Mouse (Mus musculus) liver, embryonic 13.5 days (tissue): ENCODE measurements at regions not wholly inside any gene's neighbourhood (a gene's known extent, or its start where the extent isn't known, plus 50 kb on each side); places are given as distances from the start of the nearest gene placed in this dataset.

Experiments used
- ATAC-seq: fragments of 200-750 bp; cut with Nextera tagmentation; 2 replicates; pipeline ENCODE4 v1.8.0; 2017; ENCODE audit warnings: low read depth, mild to moderate bottlenecking, moderate number of reproducible peaks, moderate library complexity
- DNase-seq: peaks from one replicate; pipeline ENCODE4 v3.0.0; 2022
- H3K27ac ChIP-seq: fragments of 300-500 bp; sonication (generic); 2 replicates; pipeline ENCODE4 v1.5.1; 2015; ENCODE audit warnings: moderate library complexity, mild to moderate bottlenecking, inconsistent platforms
- H3K27me3 ChIP-seq: fragments of 300-500 bp; sonication (generic); 2 replicates; pipeline ENCODE4 v1.6.1; 2015; ENCODE audit warnings: mild to moderate bottlenecking, inconsistent platforms
- H3K36me3 ChIP-seq: fragments of 300-500 bp; sonication (generic); 2 replicates; pipeline ENCODE4 v1.6.1; 2015; ENCODE audit warnings: mild to moderate bottlenecking, inconsistent platforms
- H3K4me1 ChIP-seq: fragments of 300-500 bp; sonication (generic); replicated peaks from 2 replicates; pipeline ENCODE4 v1.6.1; 2015; ENCODE audit warnings: inconsistent platforms
- H3K4me2 ChIP-seq: fragments of 300-500 bp; sonication (generic); 2 replicates; pipeline ENCODE4 v1.6.1; 2015; ENCODE audit warnings: inconsistent platforms, mild to moderate bottlenecking, moderate library complexity
- H3K4me3 ChIP-seq: fragments of 300-500 bp; sonication (generic); replicated peaks from 2 replicates; pipeline ENCODE4 v1.5.1; 2015; ENCODE audit warnings: mild to moderate bottlenecking, inconsistent platforms
- H3K9ac ChIP-seq: fragments of 300-500 bp; sonication (generic); 2 replicates; pipeline ENCODE4 v1.6.1; 2015; ENCODE audit warnings: mild to moderate bottlenecking, inconsistent platforms
- H3K9me3 ChIP-seq: fragments of 300-500 bp; sonication (generic); replicated peaks from 2 replicates; pipeline ENCODE4 v1.6.1; 2016; ENCODE audit warnings: inconsistent platforms
- WGBS: fragments of 180-500 bp; shearing (Covaris S2); methylation state at CpG from one replicate; pipeline ENCODE4 v1.1.7; 2015; ENCODE audit not compliant: insufficient replicate concordance; 5-methylcytosine and 5-hydroxymethylcytosine counted together

- WGBS: 12% methylated on average over 21 of the region's 21 CpGs
- no peaks in the 10 kb centered on the region for H3K36me3 ChIP-seq
- no peak overlapping the region for H3K4me3 ChIP-seq
- peaks cover 50% of the 10 kb centered on the region for H3K27me3 ChIP-seq
- DNase-seq: no peak
- H3K9ac ChIP-seq: no peak overlapping the region
- H3K27ac ChIP-seq: no peak overlapping the region
- no peak for ATAC-seq
- peaks cover 21% of the 10 kb centered on the region for H3K4me1 ChIP-seq
- 0 out of 2 replicates have a peak, but pooled peaks cover 3% of the 10 kb centered on the region for H3K9me3 ChIP-seq
- H3K4me2 ChIP-seq: peak overlapping the region; percentile 19; the same call in 1 of the 2 replicates
Measured at GRCm38 (mm10) chr17:45873200-45873955, 139.7 kb upstream of the 1600014C23Rik start.

- 28% methylated on average over 22 of the region's 22 CpGs for WGBS
- Histone ChIP-seq H3K4me1 (peaks cover 24% of the 10 kb centered on the region), H3K9me3 (no peaks in the 10 kb centered on the region), H3K36me3 (no peaks in the 10 kb centered on the region), H3K4me2 (0 out of 2 replicates have a peak overlapping the region, but pooled peaks have one; percentile 8), H3K27ac (no peak overlapping the region), H3K4me3 (no peak overlapping the region), H3K27me3 (peaks cover 53% of the 10 kb centered on the region), H3K9ac (no peak overlapping the region)
- DNase-seq (no peak), ATAC-seq (no peak)
Measured at GRCm38 (mm10) chr17:45871666-45872653, 138.3 kb upstream of the 1600014C23Rik start.

- Histone ChIP-seq H3K4me2 (no peak overlapping the region), H3K9ac (no peak overlapping the region), H3K9me3 (no peaks in the 10 kb centered on the region), H3K4me1 (peaks cover 24% of the 10 kb centered on the region), H3K4me3 (no peak overlapping the region), H3K27me3 (peaks cover 53% of the 10 kb centered on the region), H3K27ac (no peak overlapping the region), H3K36me3 (no peaks in the 10 kb centered on the region)
- DNase-seq (no peak), ATAC-seq (no peak)
- WGBS: 56% methylated on average over 9 of the region's 9 CpGs
Measured at GRCm38 (mm10) chr17:45871067-45871466, 137.4 kb upstream of the 1600014C23Rik start.

GRCm38 (mm10) chr17:45869014-45869968, 135.6 kb upstream of the 1600014C23Rik start:
- Histone ChIP-seq H3K4me2 (no peak overlapping the region), H3K9me3 (no peaks in the 10 kb centered on the region), H3K27me3 (peaks cover 42% of the 10 kb centered on the region), H3K4me1 (peaks cover 24% of the 10 kb centered on the region), H3K4me3 (no peak overlapping the region), H3K9ac (no peak overlapping the region), H3K36me3 (no peaks in the 10 kb centered on the region), H3K27ac (no peak overlapping the region)
- ATAC-seq: no peak
- 61% methylated on average over 17 of the region's 17 CpGs for WGBS
- DNase-seq: no peak

- 68% methylated on average over 4 of the region's 4 CpGs for WGBS
- Histone ChIP-seq H3K4me2 (no peak overlapping the region), H3K27me3 (peaks cover 35% of the 10 kb centered on the region), H3K9me3 (no peaks in the 10 kb centered on the region), H3K4me3 (no peak overlapping the region), H3K4me1 (peaks cover 20% of the 10 kb centered on the region), H3K36me3 (no peaks in the 10 kb centered on the region), H3K27ac (no peak overlapping the region), H3K9ac (no peak overlapping the region)
- no peak for ATAC-seq
- DNase-seq: no peak
Measured at GRCm38 (mm10) chr17:45868539-45868938, 134.9 kb upstream of the 1600014C23Rik start.

- no peak for ATAC-seq
- H3K9me3 ChIP-seq: no peaks in the 10 kb centered on the region
- H3K27ac ChIP-seq: no peak overlapping the region
Measured at GRCm38 (mm10) chr17:45867727-45868126, 134.1 kb upstream of the 1600014C23Rik start.

GRCm38 (mm10) chr17:45866876-45867652, 133.4 kb upstream of the 1600014C23Rik start:
- WGBS: 56% methylated on average over 15 of the region's 15 CpGs
- no peak overlapping the region for H3K9ac ChIP-seq
- DNase-seq (no peak), ATAC-seq (no peak)
- no peaks in the 10 kb centered on the region for H3K9me3 ChIP-seq
- H3K27ac ChIP-seq: no peak overlapping the region
- no peaks in the 10 kb centered on the region for H3K36me3 ChIP-seq
- H3K4me1 ChIP-seq: peaks cover 6% of the 10 kb centered on the region; the same call in 1 of the 2 replicates
- peaks cover 20% of the 10 kb centered on the region for H3K27me3 ChIP-seq
- H3K4me3 ChIP-seq: no peak overlapping the region
- H3K4me2 ChIP-seq: no peak overlapping the region

More at GRCm38 (mm10) chr17:45867727-45868126, 134.1 kb upstream of the 1600014C23Rik start:
- peaks cover 13% of the 10 kb centered on the region for H3K4me1 ChIP-seq
- H3K36me3 ChIP-seq: no peaks in the 10 kb centered on the region
- no peak overlapping the region for H3K9ac ChIP-seq
- no peak overlapping the region for H3K4me2 ChIP-seq
- DNase-seq: no peak
- no peak overlapping the region for H3K4me3 ChIP-seq
- H3K27me3 ChIP-seq: peaks cover 27% of the 10 kb centered on the region
- 58% methylated on average over 5 of the region's 5 CpGs for WGBS

GRCm38 (mm10) chr17:45866346-45866745, 132.7 kb upstream of the 1600014C23Rik start:
- WGBS: 42% methylated on average over 10 of the region's 10 CpGs
- Histone ChIP-seq H3K9me3 (no peaks in the 10 kb centered on the region), H3K4me2 (no peak overlapping the region), H3K9ac (no peak overlapping the region), H3K4me3 (no peak overlapping the region), H3K4me1 (0 out of 2 replicates have a peak, but pooled peaks cover 6% of the 10 kb centered on the region), H3K27me3 (peaks cover 13% of the 10 kb centered on the region), H3K27ac (no peak overlapping the region), H3K36me3 (no peaks in the 10 kb centered on the region)
- no peak for DNase-seq
- ATAC-seq: no peak

GRCm38 (mm10) chr17:45865944-45866343, 132.3 kb upstream of the 1600014C23Rik start:
- H3K36me3 ChIP-seq: no peaks in the 10 kb centered on the region
- DNase-seq (no peak), ATAC-seq (no peak)
- 35% methylated on average over 6 of the region's 6 CpGs for WGBS
- H3K9ac ChIP-seq: no peak overlapping the region
- 0 out of 2 replicates have a peak, but pooled peaks cover 6% of the 10 kb centered on the region for H3K4me1 ChIP-seq
- peaks cover 9% of the 10 kb centered on the region for H3K27me3 ChIP-seq
- H3K4me2 ChIP-seq: no peak overlapping the region
- no peak overlapping the region for H3K4me3 ChIP-seq
- H3K9me3 ChIP-seq: no peaks in the 10 kb centered on the region
- H3K27ac ChIP-seq: no peak overlapping the region
